In the genomic region with DNA sequence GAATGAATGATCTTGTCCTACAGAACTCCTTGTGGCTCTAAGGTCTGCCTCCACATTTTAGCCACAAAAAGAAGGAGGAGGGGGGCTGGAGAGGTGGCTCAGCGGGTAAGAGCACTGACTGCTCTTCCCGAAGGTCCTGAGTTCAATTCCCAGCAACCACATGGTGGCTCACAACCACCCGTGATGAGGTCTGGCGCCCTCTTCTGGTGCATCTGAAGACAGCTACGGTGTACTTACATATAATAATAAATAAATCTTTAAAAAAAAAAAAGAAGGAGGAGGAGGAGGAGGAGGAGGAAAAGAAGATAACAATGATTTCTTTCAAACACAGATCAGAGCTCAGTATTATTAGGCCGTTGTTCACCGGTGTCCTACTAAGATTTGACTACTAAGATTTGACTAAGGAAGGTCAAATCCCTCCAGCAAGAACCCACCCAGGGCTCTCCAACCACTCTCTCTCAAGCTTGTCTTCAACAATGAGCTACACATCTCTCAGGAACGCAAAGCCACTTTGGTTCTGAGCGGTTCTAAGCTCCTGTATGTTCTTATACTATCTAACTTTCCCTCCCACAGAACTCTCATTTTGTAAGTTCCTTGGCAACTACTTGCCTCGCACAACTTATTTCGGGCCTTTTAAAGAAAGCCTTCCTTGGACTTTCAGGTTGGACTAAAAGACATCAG, we compare ENCODE assay signal across 8 mouse cellular contexts. TPM values are rescaled to one million over a fixed set of nuclear protein-coding genes. Genes with fewer than 3 reads are reported as not detected.
DNase-seq lines count a peak whose midpoint lies in the region; ATAC-seq and TF ChIP-seq lines count a peak whose summit lies in the region.

A gene (plus strand): TSS at position 631 of the 681 bp plus-strand sequence.

- no peaks in the 10 kb centered on the region for H3K9me3 ChIP-seq in embryonic facial prominence, embryonic 10.5 days
- no peaks in the 10 kb centered on the region for H3K9me3 ChIP-seq in heart, embryonic 12.5 days (replicated peaks)
- no peaks in the 10 kb centered on the region for H3K9me3 ChIP-seq in midbrain, postnatal 0 days (ENCODE audit: low read length)

- peaks cover 19% of the 10 kb centered on the region for H3K4me1 ChIP-seq in embryonic facial prominence, embryonic 10.5 days
- peaks cover 17% of the 10 kb centered on the region for H3K4me1 ChIP-seq in heart, embryonic 12.5 days (replicated peaks)
- H3K4me1 ChIP-seq in midbrain, postnatal 0 days (ENCODE audit: insufficient read depth, low read length) = peaks cover 14% of the 10 kb centered on the region

- TF ChIP-seq CTCF in midbrain, postnatal 0 days (IDR thresholded peaks at IDR 0.05) = peak; percentile 47

- peak; percentile 5 for DNase-seq in thymus, postnatal 25 days
- no peak for DNase-seq in thymus, postnatal 14 days
- DNase-seq in embryonic facial prominence, embryonic 10.5 days (ENCODE audit: low spot score) = no peak
- no peak for DNase-seq in left cerebral cortex, adult 8-10 months (ENCODE audit: low spot score in 2 of 2)
- no peak for DNase-seq in midbrain, postnatal 0 days (ENCODE audit: low spot score)
- DNase-seq in cerebellum, postnatal 36 days = no peak
- DNase-seq in lung, postnatal 36 days = no peak

- H3K27me3 ChIP-seq in embryonic facial prominence, embryonic 10.5 days (replicated peaks; ENCODE audit: low read depth, poor library complexity, severe bottlenecking) = no peaks in the 10 kb centered on the region
- H3K27me3 ChIP-seq in heart, embryonic 12.5 days (replicated peaks) = no peaks in the 10 kb centered on the region
- no peaks in the 10 kb centered on the region for H3K27me3 ChIP-seq in midbrain, postnatal 0 days (ENCODE audit: insufficient read depth, low read length)

- peak within 1 kb of the TSS; percentile 86 for H3K4me2 ChIP-seq in heart, embryonic 12.5 days
- H3K4me2 ChIP-seq in midbrain, postnatal 0 days (ENCODE audit: low read depth, low read length, poor library complexity, severe bottlenecking) = peak within 1 kb of the TSS; percentile 87

- 50% methylated on average over 11 of the region's 11 CpGs for WGBS in embryonic facial prominence, embryonic 10.5 days
- WGBS in heart, embryonic 12.5 days = 47% methylated on average over 11 of the region's 11 CpGs
- WGBS in midbrain, postnatal 0 days = 53% methylated on average over 11 of the region's 11 CpGs

- H3K27ac ChIP-seq in embryonic facial prominence, embryonic 10.5 days (replicated peaks) = peak within 1 kb of the TSS; percentile 92
- peak within 1 kb of the TSS; percentile 86 for H3K27ac ChIP-seq in heart, embryonic 12.5 days (ENCODE audit: poor library complexity, severe bottlenecking)
- H3K27ac ChIP-seq in midbrain, postnatal 0 days (ENCODE audit: low read depth, low read length) = peak within 1 kb of the TSS; percentile 89

- H3K9ac ChIP-seq in heart, embryonic 12.5 days = peak within 1 kb of the TSS; percentile 89
- peak within 1 kb of the TSS; percentile 84 for H3K9ac ChIP-seq in midbrain, postnatal 0 days (replicated peaks; ENCODE audit: low read length, poor library complexity, severe bottlenecking)

- H3K36me3 ChIP-seq in embryonic facial prominence, embryonic 10.5 days (replicated peaks) = peaks cover 15% of the 10 kb centered on the region
- 0 out of 2 replicates have a peak, but pooled peaks cover 1% of the 10 kb centered on the region for H3K36me3 ChIP-seq in heart, embryonic 12.5 days
- peaks cover 3% of the 10 kb centered on the region; the same call in 1 of the 2 replicates for H3K36me3 ChIP-seq in midbrain, postnatal 0 days (ENCODE audit: insufficient read depth, low read length)

- no peak for ATAC-seq in heart, embryonic 12.5 days (ENCODE audit: insufficient number of reproducible peaks, low FRiP score)
- ATAC-seq in midbrain, postnatal 0 days (ENCODE audit: low FRiP score) = no peak

- peak within 1 kb of the TSS; percentile 87 for H3K4me3 ChIP-seq in embryonic facial prominence, embryonic 10.5 days
- H3K4me3 ChIP-seq in heart, embryonic 12.5 days = peak within 1 kb of the TSS; percentile 88
- peak within 1 kb of the TSS; percentile 85 for H3K4me3 ChIP-seq in midbrain, postnatal 0 days (ENCODE audit: low read depth, low read length)

RNA-seq across cellular contexts. Expression of the gene that starts here (rescaled TPM):
- polyA plus RNA-seq in embryonic facial prominence, embryonic 10.5 days (2016; fragmentation: Nextera tagmentation; extraction: Ambion mirVana) = 130 and 142 TPM in 2 replicates
- 74.3 and 76.3 TPM in 2 replicates for polyA plus RNA-seq in heart, embryonic 12.5 days (2016; fragmentation: Nextera tagmentation; extraction: Ambion mirVana)
- 10 to 100 TPM; 52.8 to 65.1 (median 60.1) TPM for total RNA-seq in left cerebral cortex, adult 8-10 months (2022)
- 39.4 and 45.1 TPM in 2 replicates for total RNA-seq in midbrain, postnatal 0 days (2014; rRNA removed)
- 69.1 and 69.6 TPM in 2 replicates for polyA plus RNA-seq in midbrain, postnatal 0 days (2015; fragmentation: Nextera tagmentation; extraction: Ambion mirVana)
